Mouse (Mus musculus) B cell, adult 2 months (primary cell): ENCODE results near the gene Tubg2.

Source experiments
- DNase-seq, 2 experiments: peaks; one replicate each; pipeline ENCODE4 v3.0.0; 2022

Tubg2 gene

GRCm38 (mm10) chr11:101180261-101180660 lies 24.6 kb downstream of the Tubg2 start:
- no peak for DNase-seq

- peak; percentile 60 to 62 for DNase-seq
Observed at GRCm38 (mm10) chr11:101180846-101181740, 25.4 kb downstream of the Tubg2 start.

GRCm38 (mm10) chr11:101181961-101182360 lies 26.3 kb downstream of the Tubg2 start:
- DNase-seq, result no peak

GRCm38 (mm10) chr11:101182771-101183517 lies 27.2 kb downstream of the Tubg2 start:
- no peak for DNase-seq

- no peak for DNase-seq
Observed at GRCm38 (mm10) chr11:101184984-101185383, 29.3 kb downstream of the Tubg2 start.

GRCm38 (mm10) chr11:101185441-101185840 lies 29.7 kb downstream of the Tubg2 start:
- no peak for DNase-seq

- DNase-seq, result no peak
Observed at GRCm38 (mm10) chr11:101186526-101187247, 31.0 kb downstream of the Tubg2 start.

GRCm38 (mm10) chr11:101187541-101187940 lies 31.8 kb downstream of the Tubg2 start:
- no peak for DNase-seq

GRCm38 (mm10) chr11:101188166-101188805 lies 32.6 kb downstream of the Tubg2 start:
- no peak for DNase-seq

- DNase-seq, result no peak
Observed at GRCm38 (mm10) chr11:101189495-101190180, 33.9 kb downstream of the Tubg2 start.

- DNase-seq, result no peak
Observed at GRCm38 (mm10) chr11:101190181-101190912, 34.6 kb downstream of the Tubg2 start.

- no peak for DNase-seq
Observed at GRCm38 (mm10) chr11:101190913-101191907, 35.5 kb downstream of the Tubg2 start.

GRCm38 (mm10) chr11:101191919-101192470 lies 36.3 kb downstream of the Tubg2 start:
- no peak for DNase-seq

GRCm38 (mm10) chr11:101192646-101193045 lies 36.9 kb downstream of the Tubg2 start:
- DNase-seq, result no peak

GRCm38 (mm10) chr11:101193076-101193475 lies 37.4 kb downstream of the Tubg2 start:
- no peak for DNase-seq

- DNase-seq, result no peak
Observed at GRCm38 (mm10) chr11:101194137-101194536, 38.4 kb downstream of the Tubg2 start.

- no peak for DNase-seq
Observed at GRCm38 (mm10) chr11:101194643-101195042, 38.9 kb downstream of the Tubg2 start.

GRCm38 (mm10) chr11:101195101-101195500 lies 39.4 kb downstream of the Tubg2 start:
- DNase-seq, result no peak

GRCm38 (mm10) chr11:101195571-101195970 lies 39.9 kb downstream of the Tubg2 start:
- no peak for DNase-seq

GRCm38 (mm10) chr11:101196175-101196574 lies 40.5 kb downstream of the Tubg2 start:
- DNase-seq, result no peak
